Mouse (Mus musculus) right cerebral cortex, adult 18-20 months (tissue): ENCODE measurements around the gene Serpinb1a.
"Not testable (repeated sequence)": the region's sequence is repeated elsewhere in the genome, so short reads cannot be mapped to it uniquely, and the experiment has no call there.

Experiments
- DNase-seq: peaks from one replicate; pipeline ENCODE4 v3.0.0; 2022; ENCODE audit warnings: mixed read lengths

Gene Serpinb1a

DNA sequence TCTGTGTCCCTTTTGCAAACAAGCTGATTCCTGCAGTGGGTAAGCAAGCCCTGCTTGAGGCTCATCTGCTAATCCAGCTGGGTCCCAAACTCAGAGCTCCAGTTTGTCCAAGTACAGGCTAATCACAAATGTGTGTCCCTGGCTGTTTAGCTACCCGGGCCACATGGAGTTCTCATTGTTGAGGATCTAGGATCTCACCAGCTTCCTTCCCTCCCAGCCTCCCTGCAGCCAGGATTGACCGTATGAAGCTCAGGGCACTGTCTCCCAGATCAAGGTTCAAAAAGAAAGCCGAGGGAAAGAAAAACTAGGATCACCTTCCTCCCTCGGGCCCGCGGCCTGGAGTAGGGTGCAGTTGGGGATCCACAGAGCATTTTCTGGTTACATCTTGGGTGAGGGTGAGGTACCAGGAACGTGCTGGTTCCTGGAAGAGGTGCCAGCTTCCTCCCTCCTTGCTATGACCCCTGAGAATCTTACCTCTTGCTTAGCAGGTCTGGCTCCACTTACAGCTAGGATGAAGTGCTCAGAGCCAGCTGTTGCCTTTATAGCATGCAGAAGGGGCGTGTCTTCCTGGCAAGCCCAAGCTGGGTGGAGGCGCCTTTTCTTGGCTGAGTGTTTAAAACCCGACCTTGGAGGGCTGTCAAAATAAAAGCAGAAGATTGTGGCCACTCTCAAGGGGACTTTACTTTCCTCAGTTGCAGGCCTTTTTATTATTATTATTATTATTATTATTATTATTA is at the start of gene Serpinb1a:
TSS of gene Serpinb1a (minus strand) at position 518 of the 737 bp plus-strand sequence.
- DNase-seq = no peak

GRCm38 (mm10) chr13:32900639-32901038 is 49.7 kb upstream of the Serpinb1a start:
- DNase-seq = no peak

DNA sequence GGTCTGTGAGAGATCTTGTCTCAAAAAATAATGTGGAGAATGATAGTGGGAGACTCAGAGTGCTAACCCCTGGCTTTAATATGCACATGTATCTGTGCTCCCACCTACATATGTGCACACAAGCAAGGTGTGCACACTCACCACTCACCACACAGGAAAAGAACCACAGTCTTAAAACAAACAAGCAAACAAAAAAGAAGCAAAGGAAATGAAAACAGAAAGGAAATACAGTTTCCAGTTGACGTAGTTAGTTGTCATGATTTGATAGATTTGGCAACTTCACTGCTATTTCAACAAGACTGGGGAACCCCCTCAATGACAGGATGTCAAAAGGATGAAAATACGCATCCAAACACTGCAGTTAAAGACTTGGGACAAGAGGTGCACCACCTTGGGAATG is 48.1 kb upstream of the Serpinb1a start:
- DNase-seq = not testable (repeated sequence)

DNA sequence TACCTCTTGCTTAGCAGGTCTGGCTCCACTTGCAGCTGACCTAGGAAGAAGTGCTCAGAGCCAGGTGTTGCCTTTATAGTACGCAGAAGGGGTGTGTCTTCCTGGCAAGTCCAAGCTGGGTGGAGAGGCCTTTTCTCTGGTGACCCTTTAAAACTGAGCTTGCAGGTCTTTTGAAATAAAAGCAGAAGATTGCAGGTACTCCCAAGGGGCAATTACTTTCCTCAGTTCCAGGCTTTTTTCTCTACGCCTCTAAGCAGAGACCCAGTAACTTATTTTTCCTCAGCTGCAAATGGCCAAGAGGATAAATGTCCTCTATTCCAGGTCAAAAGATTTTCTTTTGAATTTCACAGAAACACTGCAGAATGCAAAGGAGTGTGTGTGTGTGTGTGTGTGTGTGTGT is 47.1 kb upstream of the Serpinb1a start, which contains the start of gene Serpinb1c:
TSS of gene Serpinb1c (minus strand) at position 101 of the 400 bp plus-strand sequence.
- no peak for DNase-seq

GRCm38 (mm10) chr13:32896931-32897330 is 45.9 kb upstream of the Serpinb1a start:
- no peak for DNase-seq

DNA sequence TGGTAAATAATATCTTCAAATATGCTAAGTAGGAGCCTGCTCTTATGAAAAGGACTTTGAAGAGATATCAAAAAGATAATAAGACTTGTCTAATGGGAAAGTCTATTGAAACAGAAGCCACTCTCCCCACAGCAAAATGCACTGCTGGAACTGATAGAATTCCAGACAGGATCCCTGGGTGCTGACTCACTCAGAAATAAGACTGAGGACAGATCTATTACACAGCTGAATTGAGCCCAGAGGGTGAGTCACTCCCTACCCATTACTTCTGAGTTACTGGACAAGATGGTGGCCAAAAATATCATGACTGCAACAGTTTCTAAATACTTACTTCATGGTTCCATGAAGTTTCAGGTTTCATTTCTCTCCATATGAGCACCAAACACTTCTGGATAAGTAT is 33.8 kb upstream of the Serpinb1a start:
- no peak for DNase-seq

GRCm38 (mm10) chr13:32873862-32874261 is 22.9 kb upstream of the Serpinb1a start:
- DNase-seq = no peak

- DNase-seq = no peak
Measured at GRCm38 (mm10) chr13:32868843-32869242, 17.9 kb upstream of the Serpinb1a start.

DNA sequence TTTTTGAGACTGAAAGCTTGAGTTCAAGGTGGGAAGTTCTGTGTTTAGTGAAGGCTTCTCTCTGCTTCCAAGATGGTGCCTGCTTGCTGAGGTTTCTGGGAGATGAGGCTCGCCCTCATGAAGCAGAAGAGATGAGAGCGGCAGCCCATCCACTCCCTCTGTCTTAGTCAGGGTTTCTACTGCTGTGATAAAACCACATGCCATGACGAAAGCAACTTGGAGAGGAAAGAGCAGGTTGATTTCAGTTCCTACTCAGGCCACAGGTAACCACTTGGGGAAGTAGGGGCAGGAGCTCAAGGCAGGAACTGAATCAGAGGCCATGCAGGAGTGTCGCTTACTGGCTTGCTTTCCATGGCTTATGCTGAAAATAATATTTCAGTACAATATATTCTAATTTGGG is 17.2 kb upstream of the Serpinb1a start:
- not testable (repeated sequence) for DNase-seq

- DNase-seq = no peak
Measured at GRCm38 (mm10) chr13:32867030-32867429, 16.0 kb upstream of the Serpinb1a start.

DNA sequence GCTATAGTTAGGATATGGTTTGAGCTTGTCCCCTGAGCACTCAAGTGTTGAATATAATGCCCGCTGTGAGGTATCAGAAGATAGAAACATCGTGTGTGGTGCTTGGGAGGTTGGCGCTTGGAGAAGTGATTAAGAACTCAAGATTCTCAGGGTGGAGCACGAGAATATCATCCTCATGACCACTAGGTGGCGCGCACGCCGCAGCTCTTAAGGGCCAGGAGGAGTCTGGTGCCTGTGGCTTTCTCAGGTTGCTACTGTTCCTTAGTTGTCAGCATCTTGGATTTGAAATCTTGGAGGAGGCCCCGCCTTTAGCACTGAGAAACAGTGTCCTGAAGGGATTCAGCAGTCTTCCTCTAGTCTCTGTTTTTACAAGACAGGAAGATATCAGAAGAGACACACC is 15.5 kb upstream of the Serpinb1a start:
- peak; percentile 73 for DNase-seq

DNA sequence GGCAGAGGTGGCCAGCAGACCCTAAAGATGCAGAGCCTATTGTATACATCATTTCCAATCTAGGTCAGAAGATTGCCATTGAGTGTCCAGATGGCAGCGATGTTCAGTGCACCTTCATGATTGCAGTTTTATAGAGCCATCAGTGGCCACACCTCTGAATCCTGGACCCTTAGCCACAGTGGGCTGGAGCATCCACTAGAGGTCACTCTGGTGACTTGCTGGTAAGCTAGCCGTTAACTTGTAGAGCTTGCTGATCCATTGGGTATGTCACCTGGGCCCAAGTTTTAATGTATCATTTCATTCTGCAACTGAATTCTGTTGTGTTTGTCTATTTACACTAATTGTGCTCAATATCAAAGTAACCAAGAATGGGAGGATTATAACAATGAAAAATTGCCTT is 14.6 kb upstream of the Serpinb1a start:
- DNase-seq = no peak

DNA sequence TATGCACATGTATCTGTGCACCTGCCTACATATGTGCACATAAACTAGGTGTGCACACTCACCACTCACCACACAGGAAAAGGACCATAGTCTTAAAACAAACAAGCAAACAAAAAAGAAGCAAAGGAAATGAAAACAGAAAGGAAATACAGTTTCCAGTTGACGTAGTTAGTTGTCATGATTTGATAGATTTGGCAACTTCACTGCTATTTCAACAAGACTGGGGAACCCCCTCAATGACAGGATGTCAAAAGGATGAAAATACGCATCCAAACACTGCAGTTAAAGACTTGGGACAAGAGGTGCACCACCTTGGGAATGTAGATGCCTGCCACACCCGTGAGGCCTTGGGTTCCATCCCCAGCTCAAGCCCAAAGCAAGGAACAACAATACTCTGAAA is 13.5 kb upstream of the Serpinb1a start:
- DNase-seq = not testable (repeated sequence)

GRCm38 (mm10) chr13:32863456-32863855 is 12.5 kb upstream of the Serpinb1a start:
- no peak for DNase-seq

GRCm38 (mm10) chr13:32860821-32861220 is 9.8 kb upstream of the Serpinb1a start:
- DNase-seq = no peak

DNA sequence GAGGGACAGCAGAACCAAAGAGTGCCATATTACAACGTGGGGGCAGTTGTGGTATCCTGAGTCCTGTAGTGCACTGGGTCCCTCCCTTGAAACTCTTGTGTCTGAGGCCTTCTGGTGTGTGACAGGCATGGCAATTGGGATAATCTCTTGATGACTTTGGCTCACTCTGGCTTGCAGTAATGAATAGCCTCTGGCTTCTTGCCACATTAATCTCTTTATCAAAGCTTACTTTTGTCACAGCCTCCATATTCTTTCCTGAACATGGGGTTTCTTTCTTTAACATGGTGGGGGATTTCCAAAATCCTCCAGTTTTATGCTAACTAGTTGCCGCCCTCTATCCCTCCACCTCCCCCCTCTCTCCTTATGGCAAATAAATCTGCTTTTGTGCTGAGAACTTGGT is 2.1 kb upstream of the Serpinb1a start:
- DNase-seq = no peak

DNA sequence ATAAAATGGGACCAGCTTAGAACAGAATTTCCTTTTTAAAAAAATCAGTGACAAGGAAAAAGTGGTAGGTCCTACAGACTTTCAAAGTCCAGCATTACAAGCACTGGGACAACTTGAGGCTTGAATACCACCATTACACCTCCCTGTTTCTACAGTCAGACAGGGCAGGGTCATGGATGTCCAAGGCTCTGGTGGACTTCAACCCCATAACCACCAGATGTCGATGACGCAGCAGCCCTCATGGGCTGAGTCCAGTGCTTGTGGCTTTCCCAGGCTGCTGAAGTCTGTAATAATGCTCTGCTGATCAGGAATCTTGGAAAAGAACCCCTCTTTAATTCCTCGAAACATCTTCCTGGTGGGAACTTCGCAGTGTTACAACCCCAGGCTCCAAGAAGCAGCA is 1.6 kb upstream of the Serpinb1a start:
- DNase-seq = no peak

DNA sequence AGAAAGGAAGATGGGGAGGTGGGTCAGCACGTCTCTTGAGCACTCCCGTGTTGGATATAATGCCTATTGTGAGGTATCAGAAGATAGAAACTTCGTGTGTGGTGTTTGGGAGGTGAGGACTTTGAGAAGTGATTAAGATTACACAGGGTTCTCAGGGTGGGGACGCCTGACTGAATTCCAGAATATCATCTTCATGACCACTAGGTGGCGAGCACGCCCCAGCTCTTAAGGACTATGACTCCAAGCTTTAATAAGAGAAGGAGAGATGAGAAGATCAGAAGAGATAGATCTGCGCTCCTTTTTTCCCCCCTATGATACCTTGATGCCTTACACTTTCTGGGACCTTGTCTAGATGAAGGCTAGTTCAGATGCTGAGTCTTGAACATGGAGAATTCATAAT is 982 bp upstream of the Serpinb1a start:
- peak; percentile 32 for DNase-seq

DNA sequence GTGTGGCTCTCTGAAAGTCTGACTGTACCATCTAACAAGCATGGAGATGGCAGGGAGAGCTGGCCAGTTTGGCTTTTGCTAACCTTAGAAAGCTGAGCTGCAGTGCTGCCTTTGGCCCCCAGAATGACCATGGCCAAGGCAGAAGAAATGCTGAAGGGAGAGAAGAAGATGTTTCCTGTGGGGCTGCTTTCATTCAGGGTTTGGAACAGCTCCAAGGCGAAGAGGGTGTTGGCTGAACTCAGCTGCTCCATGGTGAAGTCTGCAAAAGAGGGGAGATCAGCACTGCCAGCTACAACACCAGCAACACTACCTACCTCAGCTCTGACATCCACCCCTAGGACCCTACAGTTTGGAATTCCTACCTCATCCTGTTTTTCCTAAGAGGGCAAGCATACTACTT is 829 bp downstream of the Serpinb1a start:
- no peak for DNase-seq

DNA sequence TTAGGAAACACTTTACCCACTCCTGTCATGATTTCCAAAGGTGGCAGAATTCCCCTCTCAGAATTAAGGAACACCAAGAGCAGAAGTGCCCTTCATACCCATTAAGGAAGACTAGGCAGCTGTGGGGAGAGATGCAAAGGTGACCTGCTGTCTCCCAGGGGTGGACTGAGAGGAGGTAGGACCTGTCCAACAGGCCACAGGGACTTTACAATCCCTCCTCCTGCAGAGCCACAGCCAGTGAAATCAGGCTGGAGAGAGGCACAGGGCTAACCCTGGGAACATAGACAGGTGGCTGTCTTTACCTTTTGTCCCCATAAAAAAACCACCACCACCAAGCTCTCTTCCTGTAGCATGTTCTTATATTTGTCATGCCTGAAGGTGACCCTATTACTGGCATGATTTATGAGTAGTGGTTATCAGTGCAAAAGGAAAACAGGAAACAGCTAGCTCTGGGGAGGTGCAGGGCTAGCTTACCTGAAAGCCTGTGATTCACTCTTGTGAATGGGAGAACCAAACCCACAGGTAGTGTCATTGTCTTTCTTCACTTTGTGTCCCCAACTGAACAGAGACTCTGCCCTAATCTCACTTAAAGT is 1.4 kb downstream of the Serpinb1a start:
- DNase-seq = no peak

- no peak for DNase-seq
Measured at GRCm38 (mm10) chr13:32849092-32849491, 1.9 kb downstream of the Serpinb1a start.

DNA sequence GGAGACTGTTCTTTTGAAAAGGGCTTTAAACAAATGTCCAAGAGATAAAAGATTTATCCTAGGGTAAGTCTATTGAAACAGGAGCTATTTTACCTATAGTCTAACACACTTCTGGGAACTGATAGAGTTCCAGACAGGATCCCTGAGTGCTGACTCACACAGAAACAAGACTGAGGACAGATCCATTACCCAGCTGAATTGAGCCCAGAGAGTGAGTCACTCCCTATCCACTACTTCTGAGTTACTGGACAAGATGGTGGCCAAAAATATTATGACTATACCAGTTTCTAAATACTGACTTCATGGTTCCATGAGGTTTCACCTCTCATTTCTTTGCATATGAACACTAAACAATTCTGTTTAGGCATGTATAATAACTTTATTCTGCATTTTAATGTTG is 4.8 kb downstream of the Serpinb1a start:
- no peak for DNase-seq

GRCm38 (mm10) chr13:32841349-32841748 is 9.6 kb downstream of the Serpinb1a start:
- DNase-seq = no peak

- no peak for DNase-seq
Measured at GRCm38 (mm10) chr13:32839314-32839713, 11.7 kb downstream of the Serpinb1a start.

GRCm38 (mm10) chr13:32834513-32834912 is 16.5 kb downstream of the Serpinb1a start:
- no peak for DNase-seq
